Mouse (Mus musculus) neural tube, embryonic 15.5 days (tissue): ENCODE results near the gene 4933407L21Rik. TPM values are rescaled to one million over a fixed set of nuclear protein-coding genes. Genes with fewer than 3 reads are reported as not detected.
A peak's percentile ranks its signal among the peaks of the same experiment; 100 is the strongest.

Source experiments
- ATAC-seq: fragments of 200-750 bp; cut with Nextera tagmentation; 2 replicates; pipeline ENCODE4 v1.8.0; 2017; ENCODE audit warnings: mild to moderate bottlenecking, moderate TSS enrichment, moderate library complexity; ENCODE audit not compliant: low FRiP score
- H3K27ac ChIP-seq: fragments of 300-500 bp; sonication (generic); replicated peaks from 2 replicates; pipeline ENCODE4 v1.5.1; 2015; ENCODE audit warnings: mild to moderate bottlenecking, inconsistent platforms
- H3K27me3 ChIP-seq: fragments of 300-500 bp; sonication (generic); replicated peaks from 2 replicates; pipeline ENCODE4 v1.6.1; 2015; ENCODE audit warnings: inconsistent platforms
- H3K36me3 ChIP-seq: fragments of 300-500 bp; sonication (generic); 2 replicates; pipeline ENCODE4 v1.6.1; 2015; ENCODE audit warnings: inconsistent platforms
- H3K4me1 ChIP-seq: fragments of 300-500 bp; sonication (generic); 2 replicates; pipeline ENCODE4 v1.6.1; 2015; ENCODE audit warnings: inconsistent platforms
- H3K4me2 ChIP-seq: fragments of 300-500 bp; sonication (generic); 2 replicates; pipeline ENCODE4 v1.6.1; 2015; ENCODE audit warnings: inconsistent platforms, mild to moderate bottlenecking, moderate library complexity
- H3K4me3 ChIP-seq: fragments of 300-500 bp; sonication (generic); replicated peaks from 2 replicates; pipeline ENCODE4 v1.5.1; 2015; ENCODE audit warnings: mild to moderate bottlenecking, inconsistent platforms
- H3K9ac ChIP-seq: fragments of 300-500 bp; sonication (generic); replicated peaks from 2 replicates; pipeline ENCODE4 v1.6.1; 2015; ENCODE audit warnings: mild to moderate bottlenecking, inconsistent platforms
- H3K9me3 ChIP-seq: fragments of 300-500 bp; sonication (generic); replicated peaks from 2 replicates; pipeline ENCODE4 v1.6.1; 2016; ENCODE audit warnings: inconsistent platforms
- WGBS: fragments of 180-500 bp; shearing (Covaris S2); methylation state at CpG from one replicate; pipeline ENCODE4 v1.1.7; 2015; ENCODE audit warnings: mixed read lengths; 5-methylcytosine and 5-hydroxymethylcytosine counted together
- polyA plus RNA-seq: library from polyadenylated mRNA; unstranded; fragments of >200 nt; fragmentation: Nextera tagmentation; extraction: Ambion mirVana; gene quantifications from 2 replicates; pipeline ENCODE4 v1.2.1, GENCODE M21; 2015

Gene 4933407L21Rik
- polyA plus RNA-seq, 1 experiment from 2014 or later: 6.8 TPM

- Histone ChIP-seq H3K4me2 (no peak overlapping the region), H3K9ac (no peak overlapping the region), H3K27me3 (no peaks in the 10 kb centered on the region), H3K4me3 (no peak overlapping the region), H3K27ac (peak overlapping the region; percentile 71), H3K36me3 (no peaks in the 10 kb centered on the region), H3K4me1 (peaks cover 22% of the 10 kb centered on the region), H3K9me3 (no peaks in the 10 kb centered on the region)
- ATAC-seq: peak; percentile 64
- WGBS: 51% methylated on average over 7 of the region's 7 CpGs
Observed at GRCm38 (mm10) chr1:85922127-85922864, 6.0 kb upstream of the 4933407L21Rik start.

GRCm38 (mm10) chr1:85922865-85923211 is 5.4 kb upstream of the 4933407L21Rik start:
- Histone ChIP-seq H3K27me3 (no peaks in the 10 kb centered on the region), H3K9ac (no peak overlapping the region), H3K9me3 (no peaks in the 10 kb centered on the region), H3K36me3 (no peaks in the 10 kb centered on the region), H3K27ac (peak overlapping the region; percentile 71), H3K4me1 (peaks cover 20% of the 10 kb centered on the region), H3K4me3 (no peak overlapping the region), H3K4me2 (no peak overlapping the region)
- 87% methylated on average over 5 of the region's 5 CpGs for WGBS
- ATAC-seq: no peak

GRCm38 (mm10) chr1:85925183-85925582 is 3.1 kb upstream of the 4933407L21Rik start:
- WGBS: 65% methylated on average over 5 of the region's 5 CpGs

GRCm38 (mm10) chr1:85928688-85929065 is 394 bp downstream of the 4933407L21Rik start:
- H3K36me3 ChIP-seq: no peaks in the 10 kb centered on the region
- H3K27me3 ChIP-seq: no peaks in the 10 kb centered on the region
- 26% methylated on average over 4 of the region's 4 CpGs for WGBS
- H3K9ac ChIP-seq: no peak overlapping the region
- H3K9me3 ChIP-seq: no peaks in the 10 kb centered on the region
- peak; percentile 64 for ATAC-seq
- H3K4me1 ChIP-seq: peaks cover 40% of the 10 kb centered on the region
- no peak overlapping the region for H3K4me3 ChIP-seq
- H3K4me2 ChIP-seq: peak overlapping the region; percentile 19
- H3K27ac ChIP-seq: peak overlapping the region; percentile 84

More at GRCm38 (mm10) chr1:85925183-85925582, 3.1 kb upstream of the 4933407L21Rik start:
- H3K9ac ChIP-seq: no peak overlapping the region
- H3K27me3 ChIP-seq: no peaks in the 10 kb centered on the region
- no peak overlapping the region for H3K4me2 ChIP-seq
- no peaks in the 10 kb centered on the region for H3K36me3 ChIP-seq
- peaks cover 37% of the 10 kb centered on the region for H3K4me1 ChIP-seq
- no peaks in the 10 kb centered on the region for H3K9me3 ChIP-seq
- H3K4me3 ChIP-seq: no peak overlapping the region
- no peak for ATAC-seq
- no peak overlapping the region for H3K27ac ChIP-seq

GRCm38 (mm10) chr1:85929406-85929805 is 1.1 kb downstream of the 4933407L21Rik start:
- WGBS: 81% methylated on average over 6 of the region's 6 CpGs

GRCm38 (mm10) chr1:85931170-85931569 is 2.9 kb downstream of the 4933407L21Rik start:
- H3K27ac ChIP-seq: no peak overlapping the region
- WGBS: 80% methylated on average over 5 of the region's 5 CpGs
- no peaks in the 10 kb centered on the region for H3K36me3 ChIP-seq
- no peak overlapping the region for H3K4me2 ChIP-seq
- H3K27me3 ChIP-seq: no peaks in the 10 kb centered on the region
- no peak overlapping the region for H3K9ac ChIP-seq
- peaks cover 54% of the 10 kb centered on the region for H3K4me1 ChIP-seq
- H3K4me3 ChIP-seq: no peak overlapping the region
- ATAC-seq: no peak
- H3K9me3 ChIP-seq: no peaks in the 10 kb centered on the region

More at GRCm38 (mm10) chr1:85929406-85929805, 1.1 kb downstream of the 4933407L21Rik start:
- Histone ChIP-seq H3K9ac (no peak overlapping the region), H3K4me1 (peaks cover 48% of the 10 kb centered on the region), H3K4me2 (no peak overlapping the region), H3K27ac (peak overlapping the region; percentile 84), H3K9me3 (no peaks in the 10 kb centered on the region), H3K36me3 (no peaks in the 10 kb centered on the region), H3K27me3 (no peaks in the 10 kb centered on the region), H3K4me3 (no peak overlapping the region)
- no peak for ATAC-seq

- Histone ChIP-seq H3K9me3 (no peaks in the 10 kb centered on the region), H3K4me2 (peak overlapping the region; percentile 43), H3K27me3 (no peaks in the 10 kb centered on the region), H3K9ac (no peak overlapping the region), H3K4me1 (peaks cover 50% of the 10 kb centered on the region), H3K27ac (peak overlapping the region; percentile 64; the same call in 1 of the 2 replicates), H3K36me3 (no peaks in the 10 kb centered on the region), H3K4me3 (no peak overlapping the region)
- no peak for ATAC-seq
- 3% methylated on average over 7 of the region's 7 CpGs for WGBS
Observed at GRCm38 (mm10) chr1:85933226-85933625, 4.9 kb downstream of the 4933407L21Rik start.

- Histone ChIP-seq H3K36me3 (no peaks in the 10 kb centered on the region), H3K4me2 (peak overlapping the region; percentile 43), H3K9ac (no peak overlapping the region), H3K4me3 (no peak overlapping the region), H3K4me1 (peaks cover 44% of the 10 kb centered on the region), H3K27me3 (no peaks in the 10 kb centered on the region), H3K27ac (peak overlapping the region; percentile 64; the same call in 1 of the 2 replicates), H3K9me3 (no peaks in the 10 kb centered on the region)
- 6% methylated on average over 11 of the region's 11 CpGs for WGBS
- ATAC-seq: peak; percentile 45
Observed at GRCm38 (mm10) chr1:85933631-85934465, 5.6 kb downstream of the 4933407L21Rik start.

- H3K4me1 ChIP-seq: peaks cover 38% of the 10 kb centered on the region
- no peaks in the 10 kb centered on the region for H3K27me3 ChIP-seq
- no peak for ATAC-seq
- no peaks in the 10 kb centered on the region for H3K9me3 ChIP-seq
- 8% methylated on average over 7 of the region's 7 CpGs for WGBS
- no peak overlapping the region for H3K9ac ChIP-seq
- H3K4me2 ChIP-seq: no peak overlapping the region
- no peak overlapping the region for H3K4me3 ChIP-seq
- no peaks in the 10 kb centered on the region for H3K36me3 ChIP-seq
- no peak overlapping the region for H3K27ac ChIP-seq
Observed at GRCm38 (mm10) chr1:85934560-85934959, 6.3 kb downstream of the 4933407L21Rik start.

GRCm38 (mm10) chr1:85935148-85935852 is 7.0 kb downstream of the 4933407L21Rik start:
- Histone ChIP-seq H3K27me3 (no peaks in the 10 kb centered on the region), H3K9ac (no peak overlapping the region), H3K27ac (no peak overlapping the region), H3K4me1 (peaks cover 37% of the 10 kb centered on the region), H3K36me3 (no peaks in the 10 kb centered on the region), H3K4me2 (no peak overlapping the region), H3K4me3 (no peak overlapping the region), H3K9me3 (no peaks in the 10 kb centered on the region)
- 62% methylated on average over 8 of the region's 8 CpGs for WGBS
- no peak for ATAC-seq

GRCm38 (mm10) chr1:85936265-85936664 is 8.0 kb downstream of the 4933407L21Rik start:
- Histone ChIP-seq H3K27ac (0 out of 2 replicates have a peak overlapping the region, but pooled peaks have one; percentile 23), H3K4me1 (peaks cover 33% of the 10 kb centered on the region), H3K9ac (no peak overlapping the region), H3K36me3 (no peaks in the 10 kb centered on the region), H3K4me2 (no peak overlapping the region), H3K4me3 (no peak overlapping the region), H3K9me3 (no peaks in the 10 kb centered on the region), H3K27me3 (no peaks in the 10 kb centered on the region)
- 55% methylated on average over 6 of the region's 6 CpGs for WGBS
- no peak for ATAC-seq
